Mouse (Mus musculus): ENCODE measurements around the gene Tas2r105. TPM values are rescaled to one million over a fixed set of nuclear protein-coding genes. Genes with fewer than 3 reads are reported as not detected.

The Tas2r105 gene
- polyA plus RNA-seq (2016; fragmentation: Nextera tagmentation; extraction: Ambion mirVana) = not detected in 2 replicates

DNA sequence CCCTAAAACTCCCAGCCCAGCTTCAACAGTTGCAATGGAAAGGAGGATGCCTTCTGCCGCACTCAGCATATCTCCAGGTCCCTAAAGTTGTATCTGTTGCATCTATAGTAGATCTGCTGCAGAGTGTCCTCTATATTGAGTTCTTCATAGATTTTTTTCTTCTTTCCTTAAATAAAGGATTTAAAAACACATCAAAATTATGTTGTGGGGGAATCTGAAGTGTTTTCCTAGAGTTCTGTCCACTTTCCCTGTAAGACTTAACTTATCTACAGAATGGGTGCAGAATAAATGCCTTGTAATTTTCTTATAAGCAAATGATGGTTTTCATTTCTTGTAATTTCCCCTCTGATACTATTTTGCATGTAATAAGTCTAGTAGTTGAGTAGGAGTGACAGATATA is at the start of gene Tas2r105:
TSS of gene Tas2r105 (minus strand) at position 101 of the 400 bp plus-strand sequence.
- H3K4me1 ChIP-seq = no peaks in the 10 kb centered on the region
- no peak for DNase-seq (ENCODE audit: low spot score)
- 84% methylated on average over 1 of the region's 1 CpGs for WGBS
- H3K9me3 ChIP-seq (replicated peaks) = no peaks in the 10 kb centered on the region; the same call in 1 of the 2 replicates
- H3K4me3 ChIP-seq = no peak within 1 kb of the TSS
- no peaks in the 10 kb centered on the region for H3K36me3 ChIP-seq
- H3K27me3 ChIP-seq (ENCODE audit: low read depth, poor library complexity, severe bottlenecking) = no peaks in the 10 kb centered on the region
- H3K27ac ChIP-seq = no peak within 1 kb of the TSS

- Histone ChIP-seq H3K27ac (no peak overlapping the region), H3K9me3 (replicated peaks) (peaks cover 6% of the 10 kb centered on the region; the same call in 1 of the 2 replicates), H3K4me3 (no peak overlapping the region), H3K4me1 (no peaks in the 10 kb centered on the region), H3K27me3 (ENCODE audit: low read depth, poor library complexity, severe bottlenecking) (no peaks in the 10 kb centered on the region), H3K36me3 (no peaks in the 10 kb centered on the region)
- DNase-seq (ENCODE audit: low spot score) = no peak
- 48% methylated on average over 7 of the region's 7 CpGs for WGBS
Measured at GRCm38 (mm10) chr6:131712803-131713202, 25.5 kb upstream of the Tas2r105 start.

DNA sequence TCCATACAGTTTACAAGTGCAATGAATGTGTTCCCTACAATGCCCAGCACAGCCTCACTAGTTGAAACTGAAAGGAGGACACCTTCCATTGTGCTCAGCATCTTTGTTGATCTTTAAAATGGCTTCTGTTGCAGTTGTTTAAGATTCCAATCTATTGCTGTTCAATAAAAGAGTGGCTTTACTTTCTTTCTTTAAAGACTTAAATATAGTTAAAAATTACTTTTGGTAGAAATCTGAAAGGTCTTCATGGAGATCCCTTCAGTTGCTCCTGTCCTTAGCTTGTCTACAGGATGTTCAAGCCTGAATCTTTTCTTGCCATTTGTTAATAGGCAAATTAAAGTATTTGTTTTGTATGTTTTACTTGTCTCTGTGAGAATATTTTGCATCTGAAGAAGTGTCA is 2.7 kb upstream of the Tas2r105 start, which contains the start of gene Tas2r114:
TSS of gene Tas2r114 (minus strand) at position 101 of the 400 bp plus-strand sequence.
- no peak within 1 kb of the TSS for H3K27ac ChIP-seq
- H3K4me1 ChIP-seq = no peaks in the 10 kb centered on the region
- no peaks in the 10 kb centered on the region; the same call in 1 of the 2 replicates for H3K9me3 ChIP-seq (replicated peaks)
- no peaks in the 10 kb centered on the region for H3K27me3 ChIP-seq (ENCODE audit: low read depth, poor library complexity, severe bottlenecking)
- no peak within 1 kb of the TSS for H3K4me3 ChIP-seq
- no peak for DNase-seq (ENCODE audit: low spot score)
- no peaks in the 10 kb centered on the region for H3K36me3 ChIP-seq

DNA sequence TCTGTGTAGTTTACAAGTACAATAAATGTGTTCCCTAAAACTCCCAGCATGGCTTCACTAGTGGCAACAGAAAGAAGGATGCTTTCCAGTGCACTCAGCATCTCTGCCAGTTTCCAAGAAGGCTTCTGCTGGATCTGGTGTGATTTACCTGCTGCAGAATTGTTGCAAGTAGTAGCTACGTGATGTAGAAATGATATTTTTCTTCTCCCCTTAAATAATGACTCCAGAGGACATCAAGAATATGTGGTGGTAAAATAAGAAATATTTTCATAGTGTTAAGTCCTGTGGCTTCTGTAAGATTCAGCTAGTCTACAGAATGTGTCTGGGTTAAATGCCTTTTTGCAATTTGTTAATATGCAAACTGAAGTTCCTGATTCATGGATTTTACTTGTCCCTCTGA is 1.7 kb downstream of the Tas2r105 start, which contains the start of gene Tas2r104:
TSS of gene Tas2r104 (minus strand) at position 101 of the 400 bp plus-strand sequence.
- H3K27me3 ChIP-seq (ENCODE audit: low read depth, poor library complexity, severe bottlenecking) = no peaks in the 10 kb centered on the region
- WGBS = 83% methylated on average over 1 of the region's 1 CpGs
- no peak within 1 kb of the TSS for H3K27ac ChIP-seq
- H3K4me3 ChIP-seq = no peak within 1 kb of the TSS
- no peaks in the 10 kb centered on the region for H3K36me3 ChIP-seq
- no peaks in the 10 kb centered on the region for H3K4me1 ChIP-seq
- DNase-seq (ENCODE audit: low spot score) = no peak
- no peaks in the 10 kb centered on the region for H3K9me3 ChIP-seq (replicated peaks)

- no peaks in the 10 kb centered on the region for H3K36me3 ChIP-seq
- 86% methylated on average over 3 of the region's 3 CpGs for WGBS
- H3K4me1 ChIP-seq = no peaks in the 10 kb centered on the region
- no peak within 1 kb of the TSS for H3K27ac ChIP-seq
- H3K4me3 ChIP-seq = no peak within 1 kb of the TSS
- H3K9me3 ChIP-seq (replicated peaks) = 0 out of 2 replicates have a peak, but pooled peaks cover 2% of the 10 kb centered on the region
- no peaks in the 10 kb centered on the region for H3K27me3 ChIP-seq (ENCODE audit: low read depth, poor library complexity, severe bottlenecking)
- DNase-seq (ENCODE audit: low spot score) = no peak
Measured at GRCm38 (mm10) chr6:131678786-131679185, 8.5 kb downstream of the Tas2r105 start, which contains the start of gene Tas2r106. Gene Tas2r106, minus strand, starts transcription at chr6:131678886.

GRCm38 (mm10) chr6:131660049-131660448 is 27.2 kb downstream of the Tas2r105 start, which contains the start of gene Tas2r107:
Gene Tas2r107, minus strand, starts transcription at chr6:131660149.
- Histone ChIP-seq H3K36me3 (no peaks in the 10 kb centered on the region), H3K9me3 (replicated peaks) (no peaks in the 10 kb centered on the region), H3K27me3 (ENCODE audit: low read depth, poor library complexity, severe bottlenecking) (no peaks in the 10 kb centered on the region), H3K27ac (no peak within 1 kb of the TSS), H3K4me1 (no peaks in the 10 kb centered on the region), H3K4me3 (no peak within 1 kb of the TSS)
- DNase-seq (ENCODE audit: low spot score) = no peak

Other genes with a start within 250 kb of the Tas2r105 start
- not detected in 2 replicates for gene 5430401F13Rik, start 201.1 kb downstream of the Tas2r105 start, polyA plus RNA-seq (2016; fragmentation: Nextera tagmentation; extraction: Ambion mirVana)
- not detected in 2 replicates for gene Gm6619, start 201.1 kb downstream of the Tas2r105 start, polyA plus RNA-seq (2016; fragmentation: Nextera tagmentation; extraction: Ambion mirVana)
- not detected in 2 replicates for gene Tas2r130, start 56.6 kb downstream of the Tas2r105 start, polyA plus RNA-seq (2016; fragmentation: Nextera tagmentation; extraction: Ambion mirVana)
- not detected in 2 replicates for gene Tas2r107, start 27.3 kb downstream of the Tas2r105 start, polyA plus RNA-seq (2016; fragmentation: Nextera tagmentation; extraction: Ambion mirVana)
- not detected in 2 replicates for gene Tas2r106, start 8.6 kb downstream of the Tas2r105 start, polyA plus RNA-seq (2016; fragmentation: Nextera tagmentation; extraction: Ambion mirVana)
- not detected in 2 replicates for gene Tas2r104, start 1.8 kb downstream of the Tas2r105 start, polyA plus RNA-seq (2016; fragmentation: Nextera tagmentation; extraction: Ambion mirVana)
- gene Tas2r114, start 2.6 kb upstream of the Tas2r105 start, polyA plus RNA-seq (2016; fragmentation: Nextera tagmentation; extraction: Ambion mirVana) = not detected in 2 replicates